Mouse (Mus musculus) heart, adult 11 months (tissue): ENCODE measurements around the gene Vamp3.
"Not testable (repeated sequence)": the region's sequence is repeated elsewhere in the genome, so short reads cannot be mapped to it uniquely, and the experiment has no call there.

Experiments
- DNase-seq: peaks from one replicate; pipeline ENCODE4 v3.0.0; 2022

Vamp3 gene

GRCm38 (mm10) chr4:151044037-151044943 is 13.5 kb downstream of the Vamp3 start, which contains the start of gene Per3:
Gene Per3, minus strand, starts transcription at chr4:151044665.
- peak; percentile 100 for DNase-seq

GRCm38 (mm10) chr4:151043281-151043680 is 14.5 kb downstream of the Vamp3 start:
- DNase-seq = peak; percentile 95

GRCm38 (mm10) chr4:151041506-151041905 is 16.3 kb downstream of the Vamp3 start:
- DNase-seq = peak; percentile 82

- DNase-seq = peak; percentile 90
Measured at GRCm38 (mm10) chr4:151037800-151038199, 20.0 kb downstream of the Vamp3 start.

- peak; percentile 84 for DNase-seq
Measured at GRCm38 (mm10) chr4:151036521-151036920, 21.2 kb downstream of the Vamp3 start.

GRCm38 (mm10) chr4:151027001-151027400 is 30.8 kb downstream of the Vamp3 start:
- no peak for DNase-seq

GRCm38 (mm10) chr4:151024152-151024551 is 33.6 kb downstream of the Vamp3 start:
- no peak for DNase-seq

GRCm38 (mm10) chr4:151017356-151017755 is 40.4 kb downstream of the Vamp3 start:
- DNase-seq = not testable (repeated sequence)

- DNase-seq = no peak
Measured at GRCm38 (mm10) chr4:151015946-151016345, 41.8 kb downstream of the Vamp3 start.

- no peak for DNase-seq
Measured at GRCm38 (mm10) chr4:151010316-151010715, 47.4 kb downstream of the Vamp3 start.

GRCm38 (mm10) chr4:151006945-151007344 is 50.8 kb downstream of the Vamp3 start:
- no peak for DNase-seq

GRCm38 (mm10) chr4:151005656-151006318 is 52.0 kb downstream of the Vamp3 start:
- DNase-seq = no peak

- no peak for DNase-seq
Measured at GRCm38 (mm10) chr4:151001397-151001796, 56.4 kb downstream of the Vamp3 start.

GRCm38 (mm10) chr4:150998626-150999025 is 59.1 kb downstream of the Vamp3 start:
- no peak for DNase-seq
